Mouse (Mus musculus): ENCODE measurements around the gene Cbwd1.

DNA sequence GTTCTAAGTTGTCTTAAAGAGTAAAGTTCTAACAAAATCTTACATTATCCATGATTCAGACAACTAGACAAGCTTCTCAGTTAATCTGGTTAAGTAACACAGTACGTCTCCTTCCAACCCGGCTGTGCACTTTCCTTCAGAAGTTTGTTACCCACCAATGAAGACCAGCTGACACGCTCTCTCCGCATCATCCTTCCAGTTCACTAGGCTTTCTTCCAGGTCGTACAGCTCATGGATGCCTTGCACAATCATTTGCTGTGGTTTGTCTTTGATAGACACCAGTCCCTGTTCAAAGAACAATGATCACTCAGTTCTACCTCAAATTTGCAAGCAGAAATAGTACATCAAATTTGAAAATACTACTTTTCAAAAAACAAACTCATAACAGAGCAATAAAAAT lies 40.5 kb downstream of the Cbwd1 start:
- no peak for TF ChIP-seq CTCF (IDR thresholded peaks at IDR 0.05; ENCODE audit: low read depth)
- TF ChIP-seq EP300 (IDR thresholded peaks at IDR 0.05; ENCODE audit: low read depth), result no peak
